Mouse (Mus musculus): ENCODE results near the gene Tspan5.

Gene Tspan5

GRCm38 (mm10) chr3:138743061-138743671, 1.2 kb downstream of the Tspan5 start:
- DNase-seq (ENCODE audit: inconsistent age in 2 of 2, low spot score in 1 of 2), result peak; percentile 87 to 94

- peak in 1 of 2 experiments; percentile 64 for DNase-seq (ENCODE audit: inconsistent age in 2 of 2, low spot score in 1 of 2)
Measured at GRCm38 (mm10) chr3:138744030-138744774, 2.2 kb downstream of the Tspan5 start.

GRCm38 (mm10) chr3:138745091-138745490, 3.1 kb downstream of the Tspan5 start:
- DNase-seq (ENCODE audit: inconsistent age in 2 of 2, low spot score in 1 of 2), result peak in 1 of 2 experiments; percentile 30

DNA sequence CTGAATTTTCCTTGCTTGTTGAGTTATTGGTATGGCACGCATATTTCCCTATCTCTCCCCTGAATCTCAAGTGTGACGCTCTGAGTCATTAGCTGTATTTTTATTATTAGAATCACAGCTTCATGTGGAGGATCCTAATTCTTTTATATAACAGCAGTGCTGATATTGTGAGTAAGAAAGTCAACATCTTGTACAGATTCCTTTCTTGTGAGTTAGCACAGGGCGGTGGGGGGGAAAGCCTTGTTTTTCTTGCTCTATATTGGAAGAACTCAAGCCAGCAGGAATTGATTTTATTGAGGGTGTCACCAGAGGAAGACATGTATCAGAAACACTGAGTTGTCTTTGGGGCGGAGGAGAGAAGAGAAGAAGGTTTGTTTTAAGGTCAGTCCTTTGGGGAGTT, 3.6 kb downstream of the Tspan5 start:
- DNase-seq (ENCODE audit: inconsistent age in 2 of 2, low spot score in 1 of 2), result peak in 1 of 2 experiments; percentile 52

DNA sequence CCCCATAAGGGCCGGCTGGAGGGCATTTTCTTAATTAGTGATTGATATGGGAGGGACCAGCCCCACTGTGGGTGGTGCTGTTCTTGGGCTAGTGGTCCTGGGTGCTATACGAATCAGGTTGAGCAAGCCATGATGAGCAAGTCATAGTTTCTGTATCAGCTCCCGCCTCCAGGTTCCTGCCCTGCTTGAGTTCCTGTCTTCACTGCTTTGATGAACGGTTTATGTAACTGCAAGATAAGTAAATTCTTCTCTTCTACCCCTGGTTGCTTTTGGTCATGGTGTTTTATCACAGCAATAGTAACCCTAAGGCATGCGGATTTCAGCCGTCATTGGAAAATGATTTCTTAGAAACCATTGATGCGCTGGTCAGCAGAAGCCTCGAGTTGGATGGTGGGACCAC, 4.6 kb downstream of the Tspan5 start:
- DNase-seq (ENCODE audit: inconsistent age in 2 of 2, low spot score in 1 of 2), result peak in 1 of 2 experiments; percentile 24

DNA sequence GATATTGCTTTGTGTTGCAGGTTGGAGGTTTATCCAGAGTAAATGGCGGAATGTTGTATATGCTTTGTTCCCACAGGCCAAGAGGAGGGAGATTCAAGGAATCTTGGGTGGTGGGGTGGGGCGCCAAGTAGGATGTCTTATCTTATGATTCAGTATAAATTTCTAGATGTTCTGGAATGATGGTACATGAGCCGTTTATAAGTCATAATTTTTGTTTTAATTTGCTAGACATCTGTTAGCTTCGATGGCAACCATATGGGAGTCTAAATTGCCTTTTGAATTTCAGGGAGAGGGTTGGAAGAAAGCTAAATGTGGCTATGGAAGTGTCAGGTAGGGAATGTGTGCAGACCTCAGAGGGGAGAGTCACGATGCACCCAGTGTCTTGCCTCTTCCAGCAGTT, 5.0 kb downstream of the Tspan5 start:
- no peak for DNase-seq (ENCODE audit: inconsistent age in 2 of 2, low spot score in 1 of 2)

- DNase-seq (ENCODE audit: inconsistent age in 2 of 2, low spot score in 1 of 2), result no peak
Measured at GRCm38 (mm10) chr3:138747985-138748384, 6.0 kb downstream of the Tspan5 start.

GRCm38 (mm10) chr3:138749645-138750044, 7.7 kb downstream of the Tspan5 start:
- no peak for DNase-seq (ENCODE audit: inconsistent age in 2 of 2, low spot score in 1 of 2)

DNA sequence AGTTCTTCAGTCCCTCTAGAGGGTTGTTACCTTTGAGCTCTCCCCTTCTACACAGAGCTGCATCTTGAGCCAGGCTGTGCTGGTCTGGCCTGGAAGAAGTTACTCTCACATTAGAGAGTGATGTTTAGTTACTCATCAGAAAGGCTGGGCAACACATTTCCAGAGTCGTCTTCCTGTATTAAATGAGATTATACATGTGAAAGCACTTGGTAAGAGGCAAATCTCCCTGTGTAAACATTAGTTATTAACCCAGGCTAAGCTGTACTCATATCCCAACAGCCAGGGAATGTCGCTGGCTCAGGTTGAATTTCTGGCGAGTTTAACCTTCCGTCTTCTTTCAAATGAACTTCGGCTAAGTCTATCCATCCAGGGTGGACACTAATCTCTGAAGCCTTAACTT, 9.3 kb downstream of the Tspan5 start:
- peak in 1 of 2 experiments; percentile 20 for DNase-seq (ENCODE audit: inconsistent age in 2 of 2, low spot score in 1 of 2)

GRCm38 (mm10) chr3:138752056-138752455, 10.1 kb downstream of the Tspan5 start:
- DNase-seq (ENCODE audit: inconsistent age in 2 of 2, low spot score in 1 of 2), result peak in 1 of 2 experiments; percentile 69

- no peak for DNase-seq (ENCODE audit: inconsistent age in 2 of 2, low spot score in 1 of 2)
Measured at GRCm38 (mm10) chr3:138752769-138753168, 10.8 kb downstream of the Tspan5 start.

- peak; percentile 67 to 82 for DNase-seq (ENCODE audit: inconsistent age in 2 of 2, low spot score in 1 of 2)
Measured at GRCm38 (mm10) chr3:138753182-138753885, 11.3 kb downstream of the Tspan5 start.

GRCm38 (mm10) chr3:138754328-138754727, 12.3 kb downstream of the Tspan5 start:
- peak in 1 of 2 experiments; percentile 23 for DNase-seq (ENCODE audit: inconsistent age in 2 of 2, low spot score in 1 of 2)

DNA sequence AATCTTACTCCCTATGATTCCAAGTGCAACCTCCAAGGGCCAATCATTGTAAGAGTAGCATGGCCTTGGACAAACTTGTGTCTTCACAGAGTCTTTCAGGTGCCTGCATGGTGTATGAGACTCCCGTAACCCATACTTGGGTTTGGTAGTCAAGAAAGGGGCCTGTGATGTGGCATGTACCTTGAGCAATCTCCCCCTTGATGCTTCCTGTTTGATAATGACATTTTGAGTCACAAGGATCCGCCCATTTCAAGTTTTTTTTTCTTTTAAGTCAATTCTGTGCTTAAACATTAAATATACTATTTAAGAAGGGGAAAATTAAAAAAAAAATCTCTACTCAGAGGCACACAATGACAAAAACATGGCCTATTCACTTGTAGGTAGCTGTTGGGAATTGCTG, 15.3 kb downstream of the Tspan5 start:
- DNase-seq (ENCODE audit: inconsistent age in 2 of 2, low spot score in 1 of 2), result no peak

- peak in 1 of 2 experiments; percentile 78 for DNase-seq (ENCODE audit: inconsistent age in 2 of 2, low spot score in 1 of 2)
Measured at GRCm38 (mm10) chr3:138759968-138760684, 18.1 kb downstream of the Tspan5 start.

GRCm38 (mm10) chr3:138760685-138761119, 18.7 kb downstream of the Tspan5 start:
- DNase-seq (ENCODE audit: inconsistent age in 2 of 2, low spot score in 1 of 2), result peak; percentile 38 to 79

- DNase-seq (ENCODE audit: inconsistent age in 2 of 2, low spot score in 1 of 2), result no peak
Measured at GRCm38 (mm10) chr3:138761531-138761930, 19.5 kb downstream of the Tspan5 start.

GRCm38 (mm10) chr3:138763941-138764340, 21.9 kb downstream of the Tspan5 start:
- DNase-seq (ENCODE audit: inconsistent age in 2 of 2, low spot score in 1 of 2), result no peak

DNA sequence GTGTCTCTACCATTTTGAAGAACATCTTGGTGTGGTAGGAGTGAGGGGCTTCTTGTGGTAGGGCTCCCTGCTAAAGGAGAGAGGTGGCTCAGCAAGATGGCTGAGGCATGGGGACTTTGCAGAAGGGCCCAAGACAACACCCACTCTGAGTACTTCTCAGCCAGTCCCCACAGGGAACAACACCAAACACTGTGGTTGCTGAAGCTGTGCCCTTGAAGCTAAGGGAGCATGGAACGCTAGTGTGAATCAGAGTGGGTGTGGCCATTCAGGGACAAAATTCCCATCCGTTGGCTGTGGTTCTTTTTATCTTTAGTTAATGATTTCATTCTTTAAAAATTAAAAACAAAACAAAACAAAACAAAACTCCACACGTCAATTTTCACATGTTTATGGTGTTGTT, 22.8 kb downstream of the Tspan5 start:
- peak; percentile 76 to 91 for DNase-seq (ENCODE audit: inconsistent age in 2 of 2, low spot score in 1 of 2)

- no peak for DNase-seq (ENCODE audit: inconsistent age in 2 of 2, low spot score in 1 of 2)
Measured at GRCm38 (mm10) chr3:138767034-138767433, 25.0 kb downstream of the Tspan5 start.

DNA sequence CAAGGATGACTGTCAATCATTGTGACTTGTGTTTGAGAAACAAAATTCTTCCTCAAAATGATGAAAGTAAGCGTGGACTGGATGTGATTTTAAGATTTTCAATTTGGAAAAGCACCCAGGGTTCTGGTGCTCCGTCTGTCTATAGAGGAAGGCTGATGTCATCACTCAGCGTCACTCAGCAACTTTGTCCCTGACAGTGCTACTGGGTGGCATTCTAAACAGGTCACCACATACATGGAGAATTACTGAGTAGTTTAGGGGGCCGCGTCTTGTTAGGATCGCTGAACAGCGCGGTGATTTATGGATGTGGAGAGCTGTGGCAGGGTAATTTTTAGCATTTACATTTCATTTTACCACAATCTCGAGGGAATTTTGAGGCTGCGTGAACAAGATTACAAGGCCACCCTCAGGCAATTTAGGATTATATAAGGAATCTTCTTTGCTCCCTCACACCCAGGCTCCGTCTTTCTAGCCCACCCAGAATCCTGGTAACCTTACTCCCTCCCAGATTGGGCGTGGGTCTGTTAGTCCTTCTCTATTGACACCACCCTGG, 26.6 kb downstream of the Tspan5 start:
- peak; percentile 41 to 80 for DNase-seq (ENCODE audit: inconsistent age in 2 of 2, low spot score in 1 of 2)
